Mouse (Mus musculus): Measurements from ENCODE around the gene Vsig8.

DNA sequence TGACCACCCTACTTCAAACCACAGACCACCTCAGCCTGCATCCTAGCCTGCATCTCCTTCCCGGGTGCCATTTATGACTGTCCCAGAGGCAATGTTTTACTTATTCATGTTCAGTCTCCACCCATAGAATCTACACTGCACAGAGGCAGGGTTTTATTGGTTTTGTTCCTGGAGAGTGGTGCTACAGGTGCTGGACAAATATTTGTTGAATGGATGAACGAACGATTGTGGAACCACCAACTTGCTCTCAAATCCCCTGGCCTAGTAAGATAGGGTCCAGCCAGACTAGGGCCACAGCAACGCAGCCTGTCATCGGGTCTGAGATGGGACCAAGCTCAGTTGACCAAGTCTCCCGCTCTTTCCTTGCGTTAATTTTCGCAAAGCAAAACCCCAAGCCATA is 45.8 kb upstream of the Vsig8 start:
- no peak for TF ChIP-seq CTCF (IDR thresholded peaks at IDR 0.05; ENCODE audit: borderline replicate concordance, extremely low read depth, insufficient read depth, insufficient read length)
- TF ChIP-seq POLR2A (IDR thresholded peaks at IDR 0.05; ENCODE audit: borderline replicate concordance, extremely low read depth, insufficient read depth, insufficient read length, poor library complexity, severe bottlenecking), result no peak
